Mouse (Mus musculus): ENCODE data around the gene Lypd6b. TPM values are rescaled to one million over a fixed set of nuclear protein-coding genes. Genes with fewer than 3 reads are reported as not detected.
A peak's percentile ranks its signal among the peaks of the same experiment; 100 is the strongest.

Lypd6b gene
- polyA plus RNA-seq, 1 experiment from 2014 or later, result 3.8 TPM

GRCm38 (mm10) chr2:49749730-49750576 lies 37.5 kb upstream of the Lypd6b start:
- Histone ChIP-seq H3K27ac (no peak overlapping the region), H3K36me3 (peaks cover 72% of the 10 kb centered on the region)
- WGBS, result 90% methylated on average over 11 of the region's 11 CpGs

GRCm38 (mm10) chr2:49751544-49752210 lies 35.8 kb upstream of the Lypd6b start:
- no peak for DNase-seq (ENCODE audit: low spot score)
- peaks cover 70% of the 10 kb centered on the region for H3K36me3 ChIP-seq
- 87% methylated on average over 10 of the region's 10 CpGs for WGBS

More at GRCm38 (mm10) chr2:49749730-49750576, 37.5 kb upstream of the Lypd6b start:
- DNase-seq (ENCODE audit: low spot score), result no peak
- Histone ChIP-seq H3K4me1 (peaks cover 23% of the 10 kb centered on the region), H3K9me3 (replicated peaks) (no peaks in the 10 kb centered on the region), H3K4me3 (no peak overlapping the region), H3K27me3 (ENCODE audit: low read depth, poor library complexity, severe bottlenecking) (no peaks in the 10 kb centered on the region)

GRCm38 (mm10) chr2:49752211-49752607 lies 35.3 kb upstream of the Lypd6b start:
- Histone ChIP-seq H3K4me3 (no peak overlapping the region), H3K27ac (no peak overlapping the region), H3K36me3 (peaks cover 70% of the 10 kb centered on the region), H3K27me3 (ENCODE audit: low read depth, poor library complexity, severe bottlenecking) (no peaks in the 10 kb centered on the region), H3K4me1 (peaks cover 11% of the 10 kb centered on the region), H3K9me3 (replicated peaks) (no peaks in the 10 kb centered on the region)
- whole genome bisulfite sequencing, result 94% methylated on average over 8 of the region's 8 CpGs
- no peak for DNase-seq (ENCODE audit: low spot score)

More at GRCm38 (mm10) chr2:49751544-49752210, 35.8 kb upstream of the Lypd6b start:
- no peaks in the 10 kb centered on the region for H3K27me3 ChIP-seq (ENCODE audit: low read depth, poor library complexity, severe bottlenecking)
- H3K4me1 ChIP-seq, result peaks cover 16% of the 10 kb centered on the region
- H3K9me3 ChIP-seq (replicated peaks), result no peaks in the 10 kb centered on the region
- no peak overlapping the region for H3K4me3 ChIP-seq
- H3K27ac ChIP-seq, result no peak overlapping the region

GRCm38 (mm10) chr2:49753062-49753461 lies 34.4 kb upstream of the Lypd6b start:
- H3K27ac ChIP-seq, result no peak overlapping the region
- no peaks in the 10 kb centered on the region for H3K27me3 ChIP-seq (ENCODE audit: low read depth, poor library complexity, severe bottlenecking)
- peaks cover 5% of the 10 kb centered on the region; the same call in 1 of the 2 replicates for H3K4me1 ChIP-seq
- H3K4me3 ChIP-seq, result no peak overlapping the region
- 94% methylated on average over 3 of the region's 3 CpGs for WGBS
- no peak for DNase-seq (ENCODE audit: low spot score)
- no peaks in the 10 kb centered on the region for H3K9me3 ChIP-seq (replicated peaks)
- H3K36me3 ChIP-seq, result peaks cover 73% of the 10 kb centered on the region

- no peaks in the 10 kb centered on the region for H3K27me3 ChIP-seq (ENCODE audit: low read depth, poor library complexity, severe bottlenecking)
- no peaks in the 10 kb centered on the region for H3K9me3 ChIP-seq (replicated peaks)
- DNase-seq (ENCODE audit: low spot score), result no peak
- WGBS, result 71% methylated on average over 2 of the region's 2 CpGs
- no peak overlapping the region for H3K4me3 ChIP-seq
- H3K36me3 ChIP-seq, result peaks cover 77% of the 10 kb centered on the region
- no peak overlapping the region for H3K27ac ChIP-seq
- no peaks in the 10 kb centered on the region; the same call in 1 of the 2 replicates for H3K4me1 ChIP-seq
Measured at GRCm38 (mm10) chr2:49755054-49755453, 32.4 kb upstream of the Lypd6b start.

GRCm38 (mm10) chr2:49757616-49758015 lies 29.9 kb upstream of the Lypd6b start:
- H3K36me3 ChIP-seq, result peaks cover 79% of the 10 kb centered on the region
- H3K27me3 ChIP-seq (ENCODE audit: low read depth, poor library complexity, severe bottlenecking), result no peaks in the 10 kb centered on the region
- 91% methylated on average over 7 of the region's 7 CpGs for WGBS
- H3K4me1 ChIP-seq, result no peaks in the 10 kb centered on the region; the same call in 1 of the 2 replicates
- H3K4me3 ChIP-seq, result no peak overlapping the region
- no peak for DNase-seq (ENCODE audit: low spot score)
- H3K9me3 ChIP-seq (replicated peaks), result no peaks in the 10 kb centered on the region
- H3K27ac ChIP-seq, result no peak overlapping the region

GRCm38 (mm10) chr2:49764331-49764946 lies 23.0 kb upstream of the Lypd6b start:
- DNase-seq (ENCODE audit: low spot score), result peak; percentile 65
- H3K4me1 ChIP-seq, result no peaks in the 10 kb centered on the region
- H3K27me3 ChIP-seq (ENCODE audit: low read depth, poor library complexity, severe bottlenecking), result no peaks in the 10 kb centered on the region
- H3K9me3 ChIP-seq (replicated peaks), result no peaks in the 10 kb centered on the region
- WGBS, result 52% methylated on average over 7 of the region's 7 CpGs
- H3K27ac ChIP-seq, result no peak overlapping the region
- peaks cover 62% of the 10 kb centered on the region for H3K36me3 ChIP-seq
- no peak overlapping the region for H3K4me3 ChIP-seq

- Histone ChIP-seq H3K36me3 (peaks cover 27% of the 10 kb centered on the region), H3K4me1 (no peaks in the 10 kb centered on the region), H3K27me3 (ENCODE audit: low read depth, poor library complexity, severe bottlenecking) (no peaks in the 10 kb centered on the region), H3K27ac (no peak overlapping the region), H3K4me3 (no peak overlapping the region), H3K9me3 (replicated peaks) (no peaks in the 10 kb centered on the region)
- WGBS, result 81% methylated on average over 2 of the region's 2 CpGs
- no peak for DNase-seq (ENCODE audit: low spot score)
Measured at GRCm38 (mm10) chr2:49768916-49769315, 18.6 kb upstream of the Lypd6b start.

- 87% methylated on average over 5 of the region's 5 CpGs for WGBS
- peaks cover 29% of the 10 kb centered on the region for H3K36me3 ChIP-seq
- H3K4me1 ChIP-seq, result no peaks in the 10 kb centered on the region
- no peaks in the 10 kb centered on the region for H3K9me3 ChIP-seq (replicated peaks)
- no peaks in the 10 kb centered on the region for H3K27me3 ChIP-seq (ENCODE audit: low read depth, poor library complexity, severe bottlenecking)
- H3K27ac ChIP-seq, result no peak overlapping the region
- DNase-seq (ENCODE audit: low spot score), result no peak
- no peak overlapping the region for H3K4me3 ChIP-seq
Measured at GRCm38 (mm10) chr2:49770440-49770839, 17.0 kb upstream of the Lypd6b start.

- WGBS, result 84% methylated on average over 11 of the region's 11 CpGs
- peaks cover 28% of the 10 kb centered on the region for H3K36me3 ChIP-seq
- no peak overlapping the region for H3K27ac ChIP-seq
- no peak for DNase-seq (ENCODE audit: low spot score)
- H3K4me1 ChIP-seq, result no peaks in the 10 kb centered on the region
- H3K27me3 ChIP-seq (ENCODE audit: low read depth, poor library complexity, severe bottlenecking), result no peaks in the 10 kb centered on the region
- H3K4me3 ChIP-seq, result no peak overlapping the region
- H3K9me3 ChIP-seq (replicated peaks), result no peaks in the 10 kb centered on the region
Measured at GRCm38 (mm10) chr2:49771172-49771571, 16.3 kb upstream of the Lypd6b start.

- no peak for DNase-seq (ENCODE audit: low spot score)
- Histone ChIP-seq H3K4me1 (no peaks in the 10 kb centered on the region), H3K36me3 (peaks cover 19% of the 10 kb centered on the region), H3K27ac (no peak overlapping the region), H3K4me3 (no peak overlapping the region), H3K9me3 (replicated peaks) (no peaks in the 10 kb centered on the region), H3K27me3 (ENCODE audit: low read depth, poor library complexity, severe bottlenecking) (no peaks in the 10 kb centered on the region)
- 92% methylated on average over 10 of the region's 10 CpGs for WGBS
Measured at GRCm38 (mm10) chr2:49773194-49773931, 14.1 kb upstream of the Lypd6b start.

- DNase-seq (ENCODE audit: low spot score), result no peak
- Histone ChIP-seq H3K27ac (no peak overlapping the region), H3K9me3 (replicated peaks) (no peaks in the 10 kb centered on the region), H3K27me3 (ENCODE audit: low read depth, poor library complexity, severe bottlenecking) (no peaks in the 10 kb centered on the region), H3K4me1 (no peaks in the 10 kb centered on the region), H3K36me3 (peaks cover 11% of the 10 kb centered on the region; the same call in 1 of the 2 replicates), H3K4me3 (no peak overlapping the region)
Measured at GRCm38 (mm10) chr2:49774180-49774579, 13.3 kb upstream of the Lypd6b start.
